Mouse (Mus musculus) embryonic facial prominence, embryonic 11.5 days (tissue): ENCODE measurements at regions not wholly inside any gene's neighbourhood (a gene's known extent, or its start where the extent isn't known, plus 50 kb on each side); places are given as distances from the start of the nearest gene placed in this dataset.

Experiments used
- ATAC-seq: fragments of 200-750 bp; cut with Nextera tagmentation; replicated peaks from 2 replicates; pipeline ENCODE4 v1.8.0; 2017; ENCODE audit warnings: low read depth; ENCODE audit not compliant: insufficient number of reproducible peaks, low FRiP score, low TSS enrichment
- DNase-seq: peaks from one replicate; pipeline ENCODE4 v3.0.0-alpha.2; 2015; ENCODE audit warnings: low spot score
- H3K27ac ChIP-seq: fragments of 300-500 bp; sonication (generic); replicated peaks from 2 replicates; pipeline ENCODE4 v1.5.1; 2014; ENCODE audit warnings: mild to moderate bottlenecking, low read depth, low read length, control low read depth
- H3K27me3 ChIP-seq: fragments of 300-500 bp; sonication (generic); 2 replicates; pipeline ENCODE4 v1.6.1; 2014; ENCODE audit warnings: mild to moderate bottlenecking, low read length, moderate library complexity, mixed read lengths; ENCODE audit not compliant: control insufficient read depth, insufficient read depth
- H3K36me3 ChIP-seq: fragments of 300-500 bp; sonication (generic); replicated peaks from 2 replicates; pipeline ENCODE4 v1.6.1; 2014; ENCODE audit warnings: low read depth, mild to moderate bottlenecking, low read length, moderate library complexity, mixed read lengths; ENCODE audit not compliant: control insufficient read depth, insufficient read depth
- H3K4me1 ChIP-seq: fragments of 300-500 bp; sonication (generic); 2 replicates; pipeline ENCODE4 v1.6.1; 2014; ENCODE audit warnings: low read length, mixed read lengths; ENCODE audit not compliant: control insufficient read depth, insufficient read depth
- H3K4me2 ChIP-seq: fragments of 300-500 bp; sonication (generic); 2 replicates; pipeline ENCODE4 v1.6.1; 2014; ENCODE audit warnings: low read depth, mild to moderate bottlenecking, control low read depth, low read length, moderate library complexity
- H3K4me3 ChIP-seq: fragments of 300-500 bp; sonication (generic); 2 replicates; pipeline ENCODE4 v1.5.1; 2014; ENCODE audit warnings: low read depth, low read length, control low read depth
- H3K9ac ChIP-seq: fragments of 300-500 bp; sonication (generic); replicated peaks from 2 replicates; pipeline ENCODE4 v1.6.1; 2014; ENCODE audit warnings: mild to moderate bottlenecking, control low read depth, low read length
- H3K9me3 ChIP-seq: fragments of 300-500 bp; sonication (generic); replicated peaks from 2 replicates; pipeline ENCODE4 v1.6.1; 2016; ENCODE audit warnings: mild to moderate bottlenecking, low read length, inconsistent platforms, mixed read lengths; ENCODE audit not compliant: control insufficient read depth
- WGBS: fragments of 180-500 bp; shearing (Covaris S2); extraction: QIAGEN DNeasy Blood & Tissue Kit; methylation state at CpG from one replicate; pipeline ENCODE4 v1.1.7; 2014; 5-methylcytosine and 5-hydroxymethylcytosine counted together

DNA sequence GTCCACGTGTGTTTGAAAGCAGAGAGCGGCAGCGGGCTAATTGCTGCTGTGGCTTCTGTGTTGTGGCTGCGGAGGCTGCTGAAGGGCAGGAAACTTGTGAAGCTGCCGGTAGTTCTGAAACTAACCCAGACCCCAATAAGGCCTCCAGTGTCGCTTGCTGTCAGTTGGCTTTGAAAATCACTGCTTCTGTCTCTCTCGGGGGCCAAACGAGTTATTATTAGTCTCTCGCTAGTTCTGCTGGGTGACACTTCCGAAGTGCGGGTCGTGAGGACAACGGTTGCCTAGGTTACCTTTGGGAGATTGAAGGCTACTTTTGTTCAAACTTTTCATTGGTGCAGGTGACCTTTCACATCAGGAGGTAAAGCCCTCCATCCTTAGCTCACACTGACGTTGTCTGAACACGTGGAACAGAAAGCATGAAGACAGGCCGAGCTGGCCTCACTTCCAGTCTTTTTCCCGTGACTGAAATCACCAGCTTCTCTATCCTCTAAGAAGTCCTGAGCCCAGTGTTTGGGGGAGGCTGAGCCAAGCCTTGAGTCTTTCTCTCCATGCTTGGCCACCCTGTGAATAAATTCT, 197.8 kb downstream of the Matn1 start:
- no peaks in the 10 kb centered on the region for H3K9me3 ChIP-seq
- no peaks in the 10 kb centered on the region for H3K27me3 ChIP-seq
- no peak for DNase-seq
- no peaks in the 10 kb centered on the region for H3K4me1 ChIP-seq
- no peak overlapping the region for H3K9ac ChIP-seq
- H3K36me3 ChIP-seq: no peaks in the 10 kb centered on the region
- H3K4me2 ChIP-seq: no peak overlapping the region
- no peak overlapping the region for H3K4me3 ChIP-seq
- H3K27ac ChIP-seq: no peak overlapping the region
- no peak for ATAC-seq
- 65% methylated on average over 17 of the region's 17 CpGs for WGBS

DNA sequence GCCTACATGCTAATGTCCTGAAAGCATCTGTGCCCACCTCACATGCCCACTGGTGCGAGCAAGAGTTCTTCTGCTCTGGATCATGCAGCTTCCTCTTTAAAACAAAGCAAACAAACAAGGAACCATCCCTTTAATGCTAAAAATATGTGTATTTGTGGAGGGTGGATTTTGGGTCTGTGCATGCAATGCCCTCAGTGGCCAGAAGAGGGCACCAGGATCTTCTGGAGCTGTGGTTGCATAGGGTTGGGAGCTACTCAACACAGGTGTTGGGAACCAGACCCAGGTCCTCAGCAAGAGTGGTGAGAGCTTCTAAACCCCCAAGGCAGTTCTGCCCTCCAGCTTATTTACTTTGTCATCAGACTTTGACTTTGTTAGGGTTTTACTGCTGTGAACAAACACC, 201.3 kb downstream of the Matn1 start:
- Histone ChIP-seq H3K4me1 (no peaks in the 10 kb centered on the region), H3K9ac (no peak overlapping the region), H3K4me2 (no peak overlapping the region), H3K4me3 (no peak overlapping the region), H3K27ac (no peak overlapping the region), H3K36me3 (no peaks in the 10 kb centered on the region), H3K9me3 (no peaks in the 10 kb centered on the region), H3K27me3 (no peaks in the 10 kb centered on the region; the same call in 1 of the 2 replicates)
- 64% methylated on average over 1 of the region's 1 CpGs for WGBS
- ATAC-seq (no peak), DNase-seq (no peak)

DNA sequence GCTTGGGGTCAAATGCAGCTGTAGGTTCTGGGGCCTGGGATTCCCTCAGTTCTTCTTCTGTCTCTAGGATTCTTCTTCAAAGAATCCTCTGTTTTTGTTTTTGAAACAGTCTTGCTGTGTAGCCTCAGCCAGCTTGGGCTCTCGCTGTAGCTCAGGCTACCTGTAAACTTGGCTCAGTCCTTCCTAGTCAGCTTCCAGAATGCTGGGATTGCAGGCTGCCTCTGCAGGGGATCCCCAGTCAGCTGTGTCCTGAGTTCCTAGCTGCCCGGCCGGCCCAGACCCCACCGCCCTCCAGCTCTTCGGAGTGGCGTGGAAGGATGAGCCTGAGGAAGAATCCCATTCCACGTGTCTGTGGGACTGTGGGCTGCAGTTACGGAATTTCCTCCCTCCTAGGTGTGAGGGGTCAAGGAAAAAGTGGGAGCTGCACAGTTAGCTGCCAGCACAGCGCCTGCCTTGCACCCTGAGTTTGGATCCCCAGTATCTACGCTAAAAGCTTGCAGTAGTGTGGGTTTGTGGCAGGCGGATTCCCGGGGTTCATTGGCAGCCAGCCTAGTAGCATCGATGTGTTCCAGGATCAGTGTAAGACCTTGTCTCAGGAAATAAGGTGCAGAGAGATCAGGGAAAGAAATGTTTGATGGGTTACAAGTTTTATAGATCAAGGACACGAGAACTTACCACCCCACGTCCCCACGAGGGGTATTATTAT, 204.0 kb downstream of the Matn1 start:
- Histone ChIP-seq H3K36me3 (no peaks in the 10 kb centered on the region), H3K9me3 (no peaks in the 10 kb centered on the region), H3K4me2 (no peak overlapping the region), H3K27me3 (no peaks in the 10 kb centered on the region; the same call in 1 of the 2 replicates), H3K27ac (no peak overlapping the region), H3K4me3 (no peak overlapping the region), H3K4me1 (no peaks in the 10 kb centered on the region), H3K9ac (no peak overlapping the region)
- DNase-seq (no peak), ATAC-seq (no peak)
- WGBS: 68% methylated on average over 16 of the region's 16 CpGs

DNA sequence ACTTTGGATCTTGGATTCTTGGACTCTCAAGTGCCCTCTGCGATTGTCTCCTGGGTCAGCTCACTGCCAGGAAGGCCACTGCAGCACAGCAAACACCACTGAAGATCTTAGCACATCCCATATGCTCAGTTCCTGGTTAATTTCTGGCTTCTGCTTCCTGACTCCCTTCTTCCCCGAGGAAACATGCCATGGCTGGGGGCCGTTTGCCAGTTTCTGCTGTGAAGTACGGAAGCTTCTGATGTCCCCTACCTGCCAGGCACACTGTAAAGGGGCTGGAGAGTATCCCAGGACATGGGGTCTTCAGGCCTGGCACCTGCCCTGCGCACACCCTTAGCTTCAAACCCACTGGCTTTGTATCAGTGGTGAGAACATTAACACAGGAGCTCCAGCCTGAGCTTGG, 205.3 kb downstream of the Matn1 start:
- Histone ChIP-seq H3K9ac (no peak overlapping the region), H3K9me3 (no peaks in the 10 kb centered on the region), H3K27me3 (no peaks in the 10 kb centered on the region; the same call in 1 of the 2 replicates), H3K27ac (no peak overlapping the region), H3K36me3 (no peaks in the 10 kb centered on the region), H3K4me3 (no peak overlapping the region), H3K4me2 (no peak overlapping the region), H3K4me1 (no peaks in the 10 kb centered on the region)
- ATAC-seq: no peak
- DNase-seq: no peak
- WGBS: 80% methylated on average over 5 of the region's 5 CpGs

DNA sequence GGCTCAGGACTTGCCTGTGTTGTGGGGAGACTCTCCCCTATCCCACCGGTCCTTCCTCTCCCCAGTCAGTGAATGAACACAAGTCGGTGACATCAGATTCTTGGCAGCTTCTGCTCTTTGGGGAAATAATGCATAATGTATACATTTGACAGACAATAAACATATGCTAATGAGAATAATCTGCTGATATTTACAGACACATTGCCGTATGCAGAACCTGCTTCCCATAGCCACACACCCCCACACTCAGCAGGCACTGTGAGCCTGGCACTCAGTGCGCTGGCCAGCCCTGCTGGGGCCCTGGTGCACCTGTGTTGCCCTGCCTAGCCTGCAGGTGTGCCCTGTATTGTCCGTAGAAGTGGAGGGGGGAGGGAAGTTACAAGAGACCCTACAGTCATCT, 215.5 kb downstream of the Matn1 start:
- H3K9ac ChIP-seq: no peak overlapping the region
- peak; percentile 50; the same call in 1 of the 2 replicates for ATAC-seq
- no peak for DNase-seq
- no peaks in the 10 kb centered on the region for H3K36me3 ChIP-seq
- no peaks in the 10 kb centered on the region for H3K9me3 ChIP-seq
- H3K4me2 ChIP-seq: no peak overlapping the region
- H3K4me3 ChIP-seq: no peak overlapping the region
- WGBS: 51% methylated on average over 5 of the region's 5 CpGs
- no peak overlapping the region for H3K27ac ChIP-seq
- no peaks in the 10 kb centered on the region for H3K27me3 ChIP-seq
- H3K4me1 ChIP-seq: no peaks in the 10 kb centered on the region; the same call in 1 of the 2 replicates

DNA sequence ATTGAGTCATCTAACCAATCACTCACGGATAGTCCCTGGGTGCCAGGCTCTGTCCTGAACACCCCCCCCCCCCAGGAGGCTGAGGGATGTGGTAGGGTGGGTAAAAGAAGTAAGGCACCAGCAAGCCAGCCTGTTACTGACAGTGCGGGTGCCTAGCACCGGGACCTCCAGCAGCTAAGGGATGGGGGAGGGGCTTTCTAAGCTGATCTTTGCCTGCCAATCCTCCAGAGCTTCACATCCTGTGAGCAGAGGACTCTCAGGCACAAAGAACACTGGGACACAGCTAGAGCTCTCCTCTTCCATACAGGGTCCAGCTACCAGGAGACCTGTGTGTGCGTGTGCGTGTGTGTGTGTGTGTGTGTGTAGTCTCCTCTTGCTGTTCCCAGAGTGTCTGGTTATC, 215.9 kb downstream of the Matn1 start:
- Histone ChIP-seq H3K4me2 (no peak overlapping the region), H3K9ac (no peak overlapping the region), H3K9me3 (no peaks in the 10 kb centered on the region), H3K36me3 (no peaks in the 10 kb centered on the region), H3K4me3 (no peak overlapping the region), H3K4me1 (no peaks in the 10 kb centered on the region; the same call in 1 of the 2 replicates), H3K27ac (no peak overlapping the region), H3K27me3 (no peaks in the 10 kb centered on the region)
- DNase-seq (no peak), ATAC-seq (peak; percentile 32; the same call in 1 of the 2 replicates)
- WGBS: 25% methylated on average over 5 of the region's 5 CpGs

DNA sequence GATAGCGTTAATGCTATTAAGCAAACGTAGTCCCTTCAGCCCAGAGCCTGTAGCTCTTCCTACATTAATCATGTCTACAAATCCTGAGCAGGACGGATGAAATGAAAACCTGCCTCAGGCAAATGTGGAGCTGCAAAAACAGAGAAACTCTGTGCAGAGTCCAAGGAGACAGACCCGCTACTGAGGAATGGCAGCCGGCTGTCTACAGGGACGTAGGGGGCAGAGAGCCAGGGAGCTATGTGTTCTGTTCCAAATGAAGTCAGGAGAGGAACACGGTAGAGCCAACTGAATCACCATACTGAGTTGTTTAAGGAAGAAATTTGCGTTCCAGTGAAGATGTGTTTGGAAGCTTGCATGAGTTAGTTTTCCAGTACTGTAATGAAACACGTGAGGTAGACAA, 217.3 kb downstream of the Matn1 start:
- Histone ChIP-seq H3K4me3 (no peak overlapping the region), H3K36me3 (no peaks in the 10 kb centered on the region), H3K9ac (no peak overlapping the region), H3K27ac (no peak overlapping the region), H3K4me1 (no peaks in the 10 kb centered on the region; the same call in 1 of the 2 replicates), H3K9me3 (no peaks in the 10 kb centered on the region), H3K27me3 (no peaks in the 10 kb centered on the region), H3K4me2 (no peak overlapping the region)
- DNase-seq: no peak
- WGBS: 55% methylated on average over 9 of the region's 9 CpGs
- ATAC-seq: no peak

DNA sequence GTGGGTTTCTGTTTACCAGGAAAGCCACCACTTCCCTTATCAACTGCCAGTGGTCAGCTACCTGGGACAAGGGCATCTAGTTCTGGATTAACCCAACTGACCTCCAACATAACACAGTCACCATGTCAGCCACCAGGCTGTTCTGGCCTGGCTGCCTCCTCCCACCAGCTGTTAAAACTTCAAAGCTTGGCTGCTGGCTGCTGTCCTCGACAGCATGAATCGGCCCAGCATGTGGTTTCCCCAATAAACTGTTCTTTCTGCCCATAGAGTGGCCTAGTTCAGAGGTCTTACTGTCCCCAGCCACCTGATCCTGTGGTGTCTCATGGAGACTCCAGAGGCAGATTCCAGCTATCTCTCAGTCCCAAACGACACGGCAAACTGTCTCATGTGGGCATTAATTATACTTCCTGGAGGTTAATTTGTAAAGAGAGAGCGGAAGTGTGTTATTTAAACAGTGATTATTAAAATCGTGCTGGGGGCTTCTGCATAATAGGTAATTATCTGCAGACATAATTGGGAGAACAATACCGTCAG, 219.7 kb downstream of the Matn1 start:
- no peak overlapping the region for H3K4me3 ChIP-seq
- H3K36me3 ChIP-seq: no peaks in the 10 kb centered on the region
- H3K4me2 ChIP-seq: no peak overlapping the region
- no peak overlapping the region for H3K27ac ChIP-seq
- DNase-seq: no peak
- H3K9ac ChIP-seq: no peak overlapping the region
- no peaks in the 10 kb centered on the region; the same call in 1 of the 2 replicates for H3K4me1 ChIP-seq
- WGBS: 40% methylated on average over 7 of the region's 7 CpGs
- no peak for ATAC-seq
- no peaks in the 10 kb centered on the region for H3K9me3 ChIP-seq
- no peaks in the 10 kb centered on the region for H3K27me3 ChIP-seq
